Comparison of ENCODE assay signal across 1 mouse cellular context in the genomic region with DNA sequence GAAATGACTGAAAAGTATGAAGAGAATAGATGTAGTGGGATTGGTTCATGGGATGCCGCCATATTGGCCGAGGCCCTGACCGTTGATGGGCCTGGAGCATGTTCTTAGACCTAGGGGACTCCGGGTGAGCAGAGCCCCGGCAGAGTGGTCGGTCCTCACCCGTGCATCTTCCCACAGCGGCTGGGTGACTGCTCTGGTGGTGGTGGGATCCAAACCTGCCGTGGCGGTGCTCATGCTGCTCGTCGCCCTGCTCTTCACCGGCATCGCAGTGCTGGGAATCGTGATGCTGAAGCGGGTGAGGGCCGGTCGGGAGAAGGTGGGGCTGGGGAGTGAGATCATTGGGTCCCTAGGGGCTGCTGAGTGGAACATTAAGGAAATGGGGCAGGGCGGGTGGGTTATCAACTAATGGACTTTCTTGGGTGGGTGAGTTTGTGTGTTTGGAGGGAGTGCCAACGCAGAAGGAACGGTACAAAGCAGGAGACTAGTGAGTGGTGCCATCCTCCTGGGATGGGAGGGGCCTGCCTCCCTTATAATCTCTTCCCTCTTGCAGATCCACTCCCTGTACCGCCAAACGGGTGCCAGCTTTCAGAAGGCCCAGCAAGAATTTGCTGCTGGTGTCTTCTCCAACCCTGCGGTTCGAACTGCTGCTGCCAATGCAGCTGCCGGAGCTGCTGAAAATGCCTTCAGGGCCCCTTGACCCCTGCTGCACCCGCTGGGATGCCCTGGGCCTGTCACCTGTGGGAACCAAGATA.
TF ChIP-seq lines count a peak whose summit lies in the region.

No protein-coding gene starts in this region.

TF ChIP-seq in ES-E14, 5 proteins besides CTCF, POLR2A, EP300 and RAD21:
- TF ChIP-seq HCFC1 (IDR thresholded peaks at IDR 0.05; ENCODE audit: borderline replicate concordance, insufficient read depth, low read length) (no peak), ZC3H11A (IDR thresholded peaks at IDR 0.05; ENCODE audit: borderline replicate concordance, low read depth, low read length) (no peak), ZNF384 (IDR thresholded peaks at IDR 0.05; ENCODE audit: low read depth, low read length) (no peak), CHD2 (IDR thresholded peaks at IDR 0.05; ENCODE audit: low read depth, low read length) (no peak), MAFK (IDR thresholded peaks at IDR 0.05; ENCODE audit: insufficient read depth, low read depth, low read length) (no peak)
